Mouse (Mus musculus) urinary bladder, adult 2 months (tissue): ENCODE measurements at regions not wholly inside any gene's neighbourhood (a gene's known extent, or its start where the extent isn't known, plus 50 kb on each side); places are given as distances from the start of the nearest gene placed in this dataset.
A peak's percentile ranks its signal among the peaks of the same experiment; 100 is the strongest.

ENCODE experiments used
- DNase-seq: peaks from one replicate; pipeline ENCODE4 v3.0.0; 2022; ENCODE audit warnings: low spot score

GRCm38 (mm10) chr12:99039497-99040322 is 119.3 kb downstream of the Ttc8 start:
- no peak for DNase-seq

GRCm38 (mm10) chr12:99041606-99042005 is 121.2 kb downstream of the Ttc8 start:
- no peak for DNase-seq

- DNase-seq = no peak
These were observed 122.8 kb downstream of the Ttc8 start for GRCm38 (mm10) chr12:99042918-99043862.

- DNase-seq = no peak
These were observed 124.1 kb downstream of the Ttc8 start for GRCm38 (mm10) chr12:99044477-99044876.

DNA sequence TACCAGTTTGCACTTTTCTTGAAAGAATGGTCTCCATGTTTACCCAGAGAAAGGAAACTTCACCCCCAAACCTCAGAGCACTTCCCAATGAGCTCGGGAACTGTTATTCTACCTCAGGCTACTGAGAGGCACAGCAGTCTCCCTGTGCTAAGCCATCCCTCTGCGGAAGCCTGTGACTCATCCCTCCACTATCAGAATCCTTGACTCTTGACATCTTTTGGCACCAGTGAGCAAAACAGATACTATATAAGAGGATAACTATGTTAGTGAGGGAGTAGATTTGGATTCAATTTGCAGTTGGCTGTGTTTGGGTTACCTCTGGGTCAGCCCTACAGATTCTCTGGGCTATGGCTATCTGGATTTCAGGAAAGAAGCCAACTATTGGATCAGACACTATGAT is 130.1 kb downstream of the Ttc8 start:
- DNase-seq = no peak

DNA sequence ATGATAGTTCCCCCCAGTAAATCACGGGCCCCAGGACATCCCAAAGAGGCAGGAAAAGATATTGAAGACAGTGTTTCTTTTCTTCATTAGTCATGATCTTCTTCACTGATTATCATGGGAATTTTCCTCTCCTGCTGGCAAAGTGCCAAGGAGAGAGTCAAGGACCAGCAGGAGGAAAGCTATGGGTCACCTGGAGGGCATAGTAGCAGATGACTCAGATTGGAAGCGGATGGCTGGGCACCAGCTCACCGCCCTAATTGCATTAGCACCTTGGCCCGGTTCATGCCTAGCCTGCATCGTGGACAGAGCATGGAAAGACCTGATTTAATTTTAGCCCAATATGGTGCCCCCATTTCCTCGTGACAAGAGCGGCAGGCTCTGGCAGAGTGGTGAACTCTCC is 132.2 kb downstream of the Ttc8 start:
- DNase-seq = no peak

DNA sequence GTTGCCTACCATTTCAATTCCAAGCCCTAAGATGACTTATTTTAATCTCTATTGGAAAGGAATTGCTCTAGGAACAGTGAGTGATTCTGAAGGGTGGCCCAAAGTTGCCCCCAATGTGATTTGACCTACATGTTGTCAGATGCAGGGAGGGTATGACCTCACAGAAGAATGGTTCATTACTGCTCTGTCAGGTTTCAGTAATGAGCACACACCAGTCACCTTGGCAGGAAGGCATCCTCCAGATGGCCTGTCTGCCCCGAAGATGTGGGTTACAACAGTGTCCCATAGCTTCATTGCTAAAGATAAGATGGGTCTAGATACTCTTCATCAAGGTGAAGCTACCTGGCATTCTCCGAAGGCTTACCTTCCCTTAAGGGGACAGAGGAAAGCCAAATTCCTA is 137.1 kb downstream of the Ttc8 start:
- no peak for DNase-seq

- DNase-seq = no peak
These were observed 138.5 kb downstream of the Ttc8 start for GRCm38 (mm10) chr12:99058916-99059315.

DNA sequence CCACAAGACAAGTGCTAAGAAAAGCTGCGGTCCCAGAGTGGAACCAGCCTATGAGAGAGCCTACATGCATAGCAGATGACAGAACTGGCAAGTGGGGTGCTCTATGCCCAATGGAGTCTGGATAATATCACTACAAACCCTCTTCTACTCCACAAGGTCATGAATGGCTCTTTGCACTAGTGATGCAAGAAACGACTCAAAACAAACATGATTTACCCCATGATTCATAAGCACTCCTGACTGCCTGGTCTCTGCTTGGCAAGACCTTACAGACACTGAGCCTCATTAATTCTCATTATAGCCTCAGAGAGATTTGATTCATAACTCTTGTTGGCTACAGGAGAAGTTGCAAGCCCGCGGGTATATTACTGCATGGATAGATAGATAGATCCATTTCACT is 139.1 kb downstream of the Ttc8 start:
- DNase-seq = no peak

DNA sequence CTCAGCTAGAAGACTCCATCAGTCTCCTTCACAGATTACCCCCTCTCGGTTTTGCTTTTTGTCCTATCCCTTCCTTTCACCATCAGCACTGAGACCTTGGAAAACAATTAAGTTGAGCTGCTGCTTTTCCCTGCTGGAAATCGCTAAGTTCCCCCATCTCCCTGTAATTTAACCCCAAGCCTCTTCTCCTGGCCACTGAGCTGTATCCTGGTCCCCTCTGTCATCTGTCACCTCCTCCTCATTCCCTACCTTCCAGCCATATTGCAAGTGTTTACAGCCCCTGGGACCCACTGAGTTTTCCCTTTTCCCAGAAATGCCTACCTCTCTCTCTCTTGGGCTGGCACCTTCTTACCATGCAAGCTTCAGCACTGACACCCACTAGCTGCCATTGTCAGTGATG is 140.3 kb downstream of the Ttc8 start:
- no peak for DNase-seq

GRCm38 (mm10) chr12:99063441-99063840 is 143.1 kb downstream of the Ttc8 start:
- DNase-seq = no peak

DNA sequence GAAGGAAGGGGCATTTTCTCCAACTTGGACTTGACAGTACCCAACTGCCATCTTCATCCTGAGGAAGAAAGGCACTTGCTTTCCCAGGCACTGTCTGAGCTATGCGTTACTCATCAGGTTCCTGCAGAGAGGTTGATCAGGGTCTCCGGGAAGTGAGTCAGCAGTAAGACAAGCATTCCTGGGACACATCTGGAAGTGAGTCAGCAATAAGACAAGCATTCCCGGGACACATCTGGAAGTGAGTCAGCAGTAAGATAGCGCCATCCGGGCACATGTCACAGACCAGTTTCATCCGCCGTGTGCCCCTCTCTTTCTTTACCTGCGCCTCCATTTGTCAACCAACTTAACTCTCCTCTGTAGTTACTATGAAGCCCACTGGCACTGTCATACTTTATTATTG is 143.5 kb downstream of the Ttc8 start:
- DNase-seq = no peak

DNA sequence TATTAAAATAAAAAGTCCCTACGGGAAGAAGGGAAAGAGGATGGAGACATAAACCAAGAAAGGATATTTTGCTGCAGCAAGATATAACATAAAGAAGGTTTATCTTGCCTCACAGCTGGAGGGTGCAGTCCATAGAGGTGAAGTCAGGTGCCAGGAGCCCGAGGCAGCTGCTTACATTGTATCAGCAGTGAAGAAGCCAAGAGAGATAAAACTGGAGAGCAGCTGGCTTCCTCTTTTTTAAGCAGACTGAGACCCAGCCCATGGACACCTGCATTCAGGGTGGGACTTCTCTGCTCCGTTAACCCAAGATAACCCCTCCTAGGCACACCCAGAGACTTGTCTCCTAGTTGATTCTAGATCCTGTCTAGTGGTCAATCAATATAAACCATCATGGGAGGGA is 147.6 kb downstream of the Ttc8 start:
- no peak for DNase-seq

DNA sequence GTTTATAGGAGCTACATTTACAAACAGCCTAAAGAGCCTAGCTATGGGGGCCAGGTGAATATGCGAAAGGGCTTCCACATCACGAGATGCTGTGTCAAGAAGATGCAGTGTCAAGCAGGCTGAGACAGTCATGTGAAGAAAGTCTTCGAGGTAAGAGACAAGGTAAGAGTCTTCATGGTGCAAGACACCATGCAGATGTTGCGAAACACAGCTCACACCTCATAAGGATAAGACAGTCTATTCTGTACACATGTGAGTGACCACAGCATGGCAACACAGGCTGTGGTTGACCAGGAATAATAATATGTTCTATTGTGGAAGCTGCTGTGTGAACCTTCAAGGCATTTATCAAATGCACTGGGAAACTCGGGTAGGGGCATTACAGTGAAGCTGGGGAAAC is 153.4 kb downstream of the Ttc8 start:
- no peak for DNase-seq

DNA sequence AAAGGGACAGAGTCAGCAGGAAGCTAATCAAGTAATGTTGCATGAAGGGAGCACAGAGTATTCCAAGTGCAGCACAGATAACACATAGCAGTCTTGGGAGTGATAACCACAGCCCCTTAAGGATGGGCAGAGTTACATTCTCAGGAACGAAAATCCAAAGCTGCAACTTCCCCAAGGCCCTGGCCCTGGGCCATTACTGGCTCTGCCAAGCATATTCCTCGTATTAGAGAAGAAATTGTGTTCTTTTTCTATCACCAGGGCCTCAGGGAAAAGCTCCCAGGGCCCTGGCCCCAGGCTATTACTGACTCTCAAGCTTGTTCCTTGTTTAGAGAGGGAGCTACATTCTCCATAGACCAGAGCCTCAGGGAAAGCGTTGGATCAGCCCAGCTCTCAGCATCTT is 157.0 kb downstream of the Ttc8 start:
- no peak for DNase-seq

DNA sequence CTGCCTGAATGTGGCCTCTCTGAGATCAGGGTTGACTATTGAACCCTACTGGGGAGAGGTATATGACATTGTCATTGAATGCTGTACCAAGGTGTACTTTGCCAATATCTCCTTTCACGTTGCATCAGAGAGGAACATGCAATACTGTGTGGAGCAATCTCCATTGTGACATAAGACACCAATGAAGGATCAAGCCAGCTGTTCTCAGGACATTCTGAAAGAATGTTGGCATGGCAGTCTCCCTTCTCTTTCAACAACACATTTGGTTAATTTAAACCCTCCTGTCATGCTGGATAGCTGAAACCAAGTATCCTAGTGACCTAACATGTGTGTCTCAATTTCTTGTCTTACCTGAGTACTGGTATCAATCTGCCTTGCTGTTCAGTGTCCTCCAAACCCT is 159.5 kb downstream of the Ttc8 start:
- DNase-seq = no peak

DNA sequence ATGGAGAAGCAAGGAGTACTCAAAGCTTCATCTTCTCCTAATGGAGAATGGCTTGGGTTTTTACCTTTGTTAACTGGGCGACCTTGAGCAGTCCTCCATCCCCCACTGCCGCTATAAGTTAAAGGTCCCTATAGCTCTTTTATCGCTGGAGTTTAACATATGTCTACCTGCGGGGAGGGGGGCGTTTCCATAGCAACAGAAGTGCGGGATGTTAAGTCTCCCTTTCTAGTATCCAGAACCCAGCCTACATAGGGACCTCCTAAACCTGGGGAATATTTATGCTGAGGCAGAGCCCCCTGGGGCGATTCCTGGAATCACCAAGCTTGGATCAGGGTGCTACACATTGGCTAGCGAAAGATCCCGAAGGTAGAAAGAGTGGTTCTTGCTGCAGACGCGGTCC is 163.2 kb downstream of the Ttc8 start:
- DNase-seq = no peak

- DNase-seq = peak; percentile 68
These were observed 163.8 kb downstream of the Ttc8 start for GRCm38 (mm10) chr12:99084144-99084543.

- no peak for DNase-seq
These were observed 166.9 kb downstream of the Ttc8 start for GRCm38 (mm10) chr12:99087286-99087685.

- DNase-seq = no peak
These were observed 171.4 kb downstream of the Ttc8 start for GRCm38 (mm10) chr12:99091770-99092169.

DNA sequence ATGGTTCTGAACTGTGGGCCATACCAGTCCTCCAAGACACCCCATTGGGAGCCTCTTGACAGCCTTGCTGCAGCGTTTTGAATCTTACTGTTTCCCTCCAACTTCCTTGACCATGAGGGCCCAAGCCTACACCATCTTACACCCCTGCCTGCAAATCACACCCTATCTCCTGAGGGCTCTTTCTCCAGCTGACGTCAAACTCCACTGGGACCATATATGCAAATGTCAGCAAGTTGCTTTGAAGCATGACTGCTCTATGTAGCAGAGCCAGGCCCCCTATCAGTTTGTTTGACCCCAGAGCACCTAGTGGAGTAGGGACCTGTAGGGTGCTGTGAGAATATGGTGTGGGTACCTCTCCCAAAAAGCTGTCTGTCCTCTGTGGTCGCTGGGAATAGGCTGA is 172.8 kb downstream of the Ttc8 start:
- DNase-seq = no peak

GRCm38 (mm10) chr12:99093989-99094388 is 173.6 kb downstream of the Ttc8 start:
- DNase-seq = no peak
